Mouse (Mus musculus) heart, postnatal 25 days (tissue): Measurements from ENCODE around the gene Mfap5. TPM values are rescaled to one million over a fixed set of nuclear protein-coding genes. Genes with fewer than 3 reads are reported as not detected.
"Not testable (repeated sequence)": the region's sequence is repeated elsewhere in the genome, so short reads cannot be mapped to it uniquely, and the experiment has no call there.

Experiments
- DNase-seq: peaks from one replicate; pipeline ENCODE4 v3.0.0; 2022; ENCODE audit warnings: low spot score
- intact Hi-C: fragments of 180-260 bp; cut with DNase I; formaldehyde crosslinking; loops from one replicate; pipeline ENCODE4 v1.15.1; 2025
- total RNA-seq, 2 experiments: library from RNA; stranded (reverse); gene quantifications; 2 replicates each; pipeline ENCODE4 v1.2.3; 2021

Gene Mfap5
- 10 to 100 TPM; 37.3 to 50.0 TPM for total RNA-seq

- no peak for DNase-seq
- intact Hi-C loops, result no loop called here
Measured at GRCm38 (mm10) chr6:122505545-122505944, at the start of gene Mfap5. Gene Mfap5, plus strand, starts transcription at chr6:122505845.

- intact Hi-C loops, result no loop called here
- DNase-seq, result no peak
Measured at GRCm38 (mm10) chr6:122458946-122459693, 46.5 kb upstream of the Mfap5 start.

DNA sequence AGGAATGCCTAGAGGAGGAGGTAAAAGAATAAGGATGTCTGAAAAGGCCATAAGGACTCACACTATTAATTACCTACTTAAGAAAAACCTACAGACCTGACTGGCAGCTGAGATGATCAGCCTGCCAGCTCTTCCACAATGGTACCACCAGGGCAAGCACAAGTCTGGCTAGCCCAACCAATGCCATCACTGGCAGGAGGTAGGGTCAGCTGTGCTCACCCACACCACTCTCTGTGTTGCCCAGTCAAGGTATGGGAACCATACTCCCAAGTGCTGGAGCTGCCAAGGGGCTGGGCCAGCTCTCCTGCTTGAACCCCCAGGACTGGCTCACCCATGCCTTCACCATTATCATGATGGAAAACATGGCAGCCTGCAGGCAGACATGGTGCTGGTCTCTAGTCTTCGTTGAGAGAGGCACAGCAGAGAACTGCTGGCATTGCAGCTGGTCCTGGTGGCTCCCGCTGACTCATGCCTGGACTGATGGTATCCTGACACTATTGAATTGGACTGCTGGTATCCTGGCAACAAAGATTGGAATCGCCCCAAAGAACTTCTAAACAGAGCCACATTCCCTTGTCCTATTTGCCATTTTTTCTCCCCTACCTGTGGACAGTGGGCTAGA, 39.4 kb upstream of the Mfap5 start:
- intact Hi-C loops, result no loop called here
- DNase-seq, result no peak

DNA sequence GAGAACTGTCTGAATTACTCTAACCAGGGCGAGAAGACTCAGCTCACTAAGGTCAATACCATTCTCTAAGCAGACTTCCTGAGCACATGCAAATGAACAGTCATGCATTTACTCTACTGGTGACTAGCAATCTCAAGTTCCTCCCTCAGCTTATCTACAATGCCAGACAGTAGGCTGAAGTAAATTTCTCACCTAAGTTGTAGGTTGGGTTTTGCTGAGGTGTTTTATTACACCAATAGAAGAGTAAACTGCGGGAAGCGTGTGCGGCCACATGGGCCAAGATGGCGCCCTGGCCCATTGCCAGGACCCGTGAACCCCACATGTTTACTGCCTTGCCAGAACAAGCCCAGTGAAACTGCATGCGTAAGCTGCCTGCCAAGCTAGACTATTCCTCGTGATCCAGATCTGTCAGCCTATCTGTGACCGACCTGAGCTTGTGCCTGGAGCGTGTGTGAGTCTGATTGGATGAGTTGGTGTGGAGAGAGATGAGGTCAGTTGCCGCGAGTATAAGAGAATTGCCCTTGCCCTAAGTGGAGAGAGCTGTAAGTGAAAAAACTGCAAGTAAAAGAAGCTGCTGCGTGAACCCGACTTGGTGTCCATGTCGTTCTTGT, 36.5 kb upstream of the Mfap5 start:
- intact Hi-C loops, result no loop called here
- no peak for DNase-seq

- no peak for DNase-seq
- intact Hi-C loops, result no loop called here
Measured at GRCm38 (mm10) chr6:122470240-122470639, 35.4 kb upstream of the Mfap5 start.

DNA sequence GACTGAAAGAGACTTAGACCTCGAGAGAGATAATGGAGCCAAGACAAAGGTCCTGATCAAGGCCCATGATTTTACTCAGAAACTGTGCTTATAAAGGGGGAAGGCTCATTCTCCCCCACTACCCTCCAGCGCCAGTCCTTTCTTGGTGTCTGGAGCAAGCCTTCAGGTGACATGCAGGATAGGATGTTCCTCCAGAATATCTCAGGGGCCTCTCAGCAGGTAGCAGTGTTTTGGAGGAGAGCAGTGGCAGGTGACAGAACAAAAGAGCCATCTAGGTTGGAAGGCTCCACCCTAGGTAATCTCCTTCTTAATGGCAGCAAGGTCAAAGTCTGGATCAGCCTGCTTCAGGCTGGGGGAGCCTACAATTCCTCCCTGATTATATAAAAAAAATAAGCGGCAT, 34.2 kb upstream of the Mfap5 start:
- DNase-seq, intact Hi-C loops: not testable (repeated sequence)

DNA sequence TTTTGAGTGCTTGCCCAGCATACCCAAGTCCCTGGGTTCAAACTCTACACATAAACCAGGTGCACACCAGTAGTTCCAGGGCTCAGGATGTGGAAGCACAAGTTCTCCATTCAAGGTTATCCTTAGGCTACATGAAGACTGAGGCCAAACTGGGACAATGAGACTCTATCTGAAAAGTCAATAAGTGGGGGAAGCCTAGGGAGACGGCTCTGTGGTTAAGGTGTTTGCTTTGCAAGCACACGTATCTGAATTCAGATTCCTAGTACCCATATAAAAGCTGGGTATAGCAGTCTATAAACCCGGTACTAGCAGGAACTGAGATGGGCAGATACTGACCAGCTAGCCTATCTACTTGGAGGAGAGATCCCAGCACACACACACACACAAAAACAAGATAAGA, 27.6 kb upstream of the Mfap5 start:
- DNase-seq, result no peak
- intact Hi-C loops, result no loop called here

GRCm38 (mm10) chr6:122485401-122486296, 20.0 kb upstream of the Mfap5 start:
- intact Hi-C loops, result no loop called here
- DNase-seq, result no peak

DNA sequence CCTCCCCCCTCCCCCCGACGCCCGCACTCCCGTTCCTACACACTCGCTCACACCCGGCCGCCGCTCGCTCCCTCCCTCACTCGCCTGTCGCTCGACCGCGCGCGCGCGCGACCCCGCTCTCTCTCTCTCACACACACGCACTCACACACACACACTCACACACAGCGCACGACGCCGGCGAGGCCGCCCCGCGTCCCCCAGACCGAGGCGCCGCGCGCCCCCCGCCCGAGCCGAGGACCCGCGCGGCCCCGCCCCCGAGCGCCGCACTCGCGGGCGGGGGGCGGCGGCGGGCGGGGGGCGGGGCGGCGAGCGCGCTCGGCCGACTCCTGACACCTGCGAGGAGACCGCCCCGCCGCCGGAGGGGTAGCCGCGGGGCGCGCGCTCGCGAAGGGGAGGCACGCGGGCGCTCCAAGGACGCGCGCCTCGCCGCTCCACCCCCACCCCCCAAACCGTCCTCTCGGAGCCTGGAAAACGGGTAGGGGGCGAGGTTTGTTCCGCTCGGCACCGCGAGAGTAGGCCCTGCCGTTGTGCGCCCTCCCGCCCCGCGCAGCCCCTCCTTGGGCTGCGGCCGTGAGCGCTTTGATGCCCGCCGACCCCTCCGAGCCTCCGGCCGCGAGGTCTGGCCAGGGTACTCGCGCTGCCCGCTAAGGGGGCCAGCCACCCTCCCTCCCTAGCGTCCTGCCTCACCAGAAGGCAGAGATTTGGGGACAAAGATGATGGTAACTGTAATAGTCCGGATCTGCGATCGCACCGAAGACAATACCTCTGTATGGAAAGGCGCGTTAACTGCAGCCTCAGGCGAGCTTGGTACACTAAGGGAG, 19.1 kb upstream of the Mfap5 start:
- intact Hi-C loops, result no loop called here
- DNase-seq, result no peak

DNA sequence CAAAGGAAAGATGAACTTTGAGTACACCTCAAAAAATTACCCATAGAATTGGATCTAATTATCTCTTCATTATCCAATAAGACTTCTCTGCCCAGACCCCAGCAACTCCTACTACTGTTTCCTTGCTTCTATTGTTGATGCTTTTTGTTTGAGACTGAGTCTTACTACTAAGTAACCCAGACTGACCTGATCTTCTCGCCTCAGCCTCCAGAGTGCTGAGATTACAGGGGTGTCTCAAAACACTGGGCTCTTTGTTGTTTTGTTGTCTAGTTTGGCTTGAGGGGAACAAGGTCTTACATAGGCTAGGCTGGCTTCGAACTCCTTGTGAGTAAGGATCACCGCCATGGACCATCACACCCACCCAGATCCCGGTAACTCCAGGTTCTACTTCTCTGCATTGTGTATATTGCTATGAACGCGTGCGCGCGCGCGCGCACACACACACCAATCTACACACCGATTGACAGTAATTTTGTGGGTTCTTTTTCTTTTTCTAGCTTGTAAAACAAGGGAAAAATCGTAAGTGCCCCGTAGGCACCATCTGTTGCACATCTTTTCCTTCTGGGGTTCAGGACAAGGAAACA, 14.6 kb upstream of the Mfap5 start:
- no peak for DNase-seq
- intact Hi-C loops, result no loop called here

GRCm38 (mm10) chr6:122491557-122491956, 14.1 kb upstream of the Mfap5 start:
- peak; percentile 28 for DNase-seq
- intact Hi-C loops, result no loop called here

- intact Hi-C loops, result no loop called here
- no peak for DNase-seq
Measured at GRCm38 (mm10) chr6:122492479-122492878, 13.2 kb upstream of the Mfap5 start.

DNA sequence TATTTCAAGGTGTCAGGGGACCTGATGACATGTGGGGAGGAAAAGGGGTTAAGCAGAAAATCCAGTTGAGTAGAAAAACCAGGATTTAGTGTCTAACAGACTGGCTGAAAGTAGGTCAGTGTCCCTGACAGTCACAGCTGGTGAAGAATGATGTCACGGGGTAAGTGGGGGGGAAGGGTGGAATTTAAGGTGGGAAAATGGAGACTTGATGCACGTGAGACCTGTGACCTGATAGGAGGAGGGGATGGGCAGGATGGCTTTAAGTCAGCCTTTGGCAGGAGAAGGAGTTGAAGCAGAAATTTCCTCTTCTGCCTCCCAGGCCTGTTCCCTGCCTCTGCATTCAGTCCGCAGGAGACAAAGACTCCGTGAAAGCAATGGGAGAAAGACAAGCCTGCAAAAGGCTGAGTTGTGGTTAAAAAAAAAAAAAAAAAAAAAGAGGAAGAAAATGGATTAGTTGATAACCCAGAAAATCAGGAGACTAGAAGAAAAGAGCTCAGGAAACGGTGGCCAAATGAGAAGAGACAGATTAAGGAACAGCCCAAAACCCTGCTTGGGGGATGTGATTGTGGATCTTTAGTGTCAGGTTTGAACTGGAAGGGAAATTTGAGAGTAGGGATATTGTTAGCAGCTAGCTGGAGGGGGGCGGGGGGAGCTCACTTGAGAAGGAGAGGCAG, 11.7 kb upstream of the Mfap5 start:
- DNase-seq, result no peak
- intact Hi-C loops, result no loop called here

GRCm38 (mm10) chr6:122495082-122495881, 10.4 kb upstream of the Mfap5 start:
- DNase-seq, result no peak
- intact Hi-C loops, result loop anchor here (5.0 kb wide), 1 partner anchor 37 kb away; no protein-coding TSS in a partner anchor

DNA sequence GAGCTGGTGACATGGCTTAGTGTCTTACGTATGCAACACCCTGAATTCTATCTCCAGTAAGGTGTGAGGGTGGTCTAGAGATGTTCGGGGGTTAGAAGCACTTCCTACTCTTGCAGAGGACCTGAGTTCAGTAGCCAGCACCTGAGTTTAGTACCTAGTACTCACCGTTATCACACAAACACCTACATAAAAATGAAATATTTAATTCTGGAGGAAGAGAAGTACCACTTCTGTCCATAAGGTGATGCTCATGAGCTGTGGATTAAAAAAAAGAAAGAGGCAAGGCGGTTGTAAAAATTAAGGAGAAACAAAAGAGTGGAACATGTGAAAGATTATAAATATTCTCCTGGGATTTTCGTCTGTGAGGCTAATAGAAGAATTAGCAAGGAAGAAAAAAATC, 9.1 kb upstream of the Mfap5 start:
- DNase-seq, result no peak
- intact Hi-C loops, result loop anchor here (1.0 to 5.0 kb wide), 2 partner anchors 36 to 65 kb away; no protein-coding TSS in a partner anchor

DNA sequence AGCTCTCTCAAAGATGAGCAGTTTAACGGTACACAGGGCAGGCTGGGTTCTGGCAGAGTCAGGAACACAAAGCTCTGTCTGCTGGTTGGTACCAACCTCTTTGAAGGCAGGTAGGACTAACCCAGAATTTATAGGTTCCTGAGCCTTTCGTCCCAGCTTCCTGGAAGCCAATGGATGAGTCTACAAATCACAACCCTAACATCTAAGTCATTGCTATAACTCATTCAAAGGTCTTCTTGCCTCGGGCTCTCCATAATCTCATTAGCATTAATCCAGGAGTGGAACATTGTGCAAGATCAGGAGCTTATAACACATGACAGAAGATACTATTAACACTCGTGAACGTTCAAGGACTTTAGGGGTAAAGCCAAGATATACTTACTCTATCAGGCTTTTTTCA, 7.0 kb upstream of the Mfap5 start, which contains the start of gene Rimklb:
Gene Rimklb, minus strand, starts transcription at position 101 of the 400 bp plus-strand sequence.
- intact Hi-C loops, result loop anchor here (1.0 to 5.0 kb wide), 2 partner anchors 22 to 34 kb away; no protein-coding TSS in a partner anchor
- no peak for DNase-seq

DNA sequence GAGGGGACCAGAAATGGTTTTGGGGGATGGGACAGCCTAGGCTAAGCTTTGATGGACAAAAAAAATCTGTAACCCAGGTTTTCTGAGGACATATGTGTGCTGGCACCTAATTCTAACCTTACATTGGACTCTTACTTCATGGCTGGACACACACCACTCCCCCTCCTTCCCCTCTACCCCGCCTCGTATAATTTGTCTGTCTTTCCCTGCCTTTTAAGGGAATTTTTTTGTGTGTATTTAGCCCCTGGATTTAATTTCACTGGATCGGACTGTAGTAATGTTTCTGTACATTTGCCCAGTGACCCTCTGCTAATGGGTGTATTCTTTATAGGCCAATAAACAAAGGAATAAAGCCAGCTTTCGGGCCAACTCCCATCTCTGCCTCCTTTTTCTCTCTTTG, 604 bp upstream of the Mfap5 start:
- DNase-seq, result no peak
- intact Hi-C loops, result no loop called here
